Mouse (Mus musculus) cerebellum, postnatal 10 days (tissue): ENCODE measurements around the gene Cipc.

Experiments
- DNase-seq, 2 experiments: peaks; one replicate each; pipeline ENCODE4 v3.0.0; 2021; ENCODE audit warnings: mixed read lengths in 2 of 2

Gene Cipc

DNA sequence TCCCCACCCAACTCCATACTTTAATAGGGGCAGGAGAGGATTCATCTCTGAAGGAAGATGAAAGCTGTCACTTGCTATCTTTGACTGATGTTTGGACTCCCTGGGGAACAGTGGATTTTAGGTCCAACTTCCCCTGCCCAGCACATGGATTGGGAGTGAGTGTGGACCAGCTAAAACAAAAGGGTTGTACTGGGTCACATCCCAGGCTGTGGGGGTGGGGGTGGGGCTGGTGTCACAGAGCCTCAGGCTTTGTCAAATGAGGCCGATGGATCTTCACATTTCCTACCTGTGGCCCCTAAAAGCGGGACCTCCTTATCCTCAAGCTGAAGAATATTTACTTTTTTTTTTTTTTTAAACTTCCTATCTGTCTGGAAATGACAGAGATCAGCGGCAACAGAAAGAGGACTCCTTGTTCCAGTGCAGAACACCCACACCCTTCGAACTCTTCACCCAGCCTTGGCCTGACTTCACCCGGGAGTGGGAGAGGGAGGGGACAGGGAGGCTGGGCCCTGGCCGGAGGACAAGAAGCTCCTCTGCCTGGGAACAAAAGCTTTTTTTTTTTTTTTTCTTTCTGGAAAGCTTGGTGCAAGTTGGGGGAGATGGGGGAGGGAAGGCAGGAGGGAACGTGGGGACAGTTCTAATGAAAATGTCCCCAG, 14.8 kb upstream of the Cipc start:
- DNase-seq = peak in 1 of 2 experiments; percentile 54

DNA sequence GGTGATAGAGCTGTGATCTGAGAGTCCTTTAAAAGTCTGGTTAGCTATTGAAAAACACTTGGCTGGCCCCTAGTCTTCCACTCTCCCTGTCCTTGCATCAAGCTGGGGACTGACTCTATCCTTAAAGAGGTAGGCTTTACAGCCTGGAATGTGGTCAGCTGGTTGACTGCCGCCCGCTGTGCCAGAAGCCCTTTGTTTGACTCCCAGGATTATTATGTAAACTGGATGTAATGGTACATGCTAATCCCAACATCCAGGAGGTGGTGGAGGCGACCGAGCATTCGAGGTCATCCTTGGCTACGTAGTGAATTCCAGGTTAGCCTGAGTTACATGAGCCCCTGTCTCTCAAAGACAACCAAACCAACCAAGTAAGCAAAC, 14.3 kb upstream of the Cipc start:
- peak in 1 of 2 experiments; percentile 26 for DNase-seq

DNA sequence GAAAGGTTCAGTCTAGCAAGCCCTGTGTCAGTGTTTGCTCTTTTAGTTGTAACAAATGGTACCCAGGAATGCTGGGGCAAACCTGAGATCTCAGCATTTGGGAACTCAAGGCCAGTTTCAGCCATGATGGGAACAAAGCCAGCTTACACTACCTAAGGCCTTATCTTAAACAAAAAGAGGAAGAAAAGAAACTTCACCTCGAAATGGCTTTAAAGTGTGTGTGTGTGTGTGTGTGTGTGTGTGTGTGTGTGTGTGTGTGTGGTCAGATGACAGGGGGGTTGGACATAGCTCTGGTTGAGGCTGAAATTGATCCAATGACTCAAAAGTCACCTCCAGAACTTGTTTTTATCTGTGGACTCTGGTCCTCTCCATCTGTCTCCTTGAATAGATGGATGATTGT, 12.1 kb upstream of the Cipc start:
- DNase-seq = no peak

DNA sequence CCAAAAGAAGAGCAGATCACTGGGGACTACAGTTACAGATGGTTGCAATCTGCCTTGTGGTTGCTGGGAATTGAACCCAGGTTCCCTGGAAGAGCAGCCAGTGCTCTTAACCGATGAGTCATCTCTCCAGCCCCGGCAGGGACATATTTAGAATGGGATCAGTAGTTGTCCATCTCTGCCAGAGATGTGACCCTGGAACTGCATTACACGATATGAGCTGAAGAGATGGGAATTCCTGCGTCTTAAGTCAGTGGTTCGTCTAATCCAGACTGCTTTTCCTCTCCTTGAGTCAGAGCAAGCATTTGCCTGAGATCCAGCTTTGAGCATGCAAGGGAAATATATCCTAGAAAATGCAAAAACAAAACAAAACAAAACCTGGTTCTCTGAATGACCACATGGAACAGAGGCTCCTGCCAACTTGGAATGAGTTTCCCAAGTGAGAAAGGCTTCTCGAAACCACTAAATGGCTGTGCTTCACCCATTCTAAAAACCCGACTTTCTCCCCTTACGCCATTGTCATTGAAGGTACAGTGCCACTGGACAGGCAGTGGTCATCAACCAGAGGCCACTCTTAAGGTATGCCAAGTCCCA, 11.1 kb upstream of the Cipc start:
- no peak for DNase-seq

DNA sequence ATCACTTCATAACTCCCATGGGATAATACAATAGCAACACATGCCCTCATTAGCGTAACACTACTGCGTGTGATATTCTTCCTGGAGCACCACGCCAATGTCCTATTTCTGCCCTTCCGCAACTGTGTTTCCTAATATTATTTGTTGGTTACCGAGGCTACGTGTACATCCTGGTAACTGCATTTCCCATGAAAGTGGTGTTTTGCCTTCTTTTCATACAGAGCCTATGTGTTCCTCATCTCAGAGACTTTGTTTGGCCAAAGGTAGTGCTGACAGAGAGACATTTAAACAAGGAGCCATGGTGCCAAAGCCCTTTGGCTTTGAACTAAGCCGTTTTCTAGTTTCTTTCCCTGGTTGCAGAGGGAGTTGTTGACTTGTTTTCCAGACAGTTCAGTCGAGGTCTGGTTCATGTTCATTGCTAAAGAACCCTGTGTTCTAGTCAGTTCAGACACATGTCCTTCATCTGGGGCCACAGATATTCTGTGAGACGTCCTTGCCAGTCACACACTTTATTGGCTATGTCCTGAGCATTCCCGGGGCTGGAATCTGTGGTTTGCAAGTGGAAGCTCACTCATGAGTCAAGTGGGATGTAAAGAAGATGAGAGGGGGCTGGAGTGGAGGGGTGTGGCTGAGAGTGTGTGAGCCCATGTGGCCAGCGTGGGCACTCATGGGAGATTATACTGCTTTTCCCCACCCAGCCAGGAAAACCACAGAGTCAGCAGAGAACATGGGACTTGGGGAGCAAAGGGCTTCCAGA, 10.1 kb upstream of the Cipc start:
- no peak for DNase-seq

DNA sequence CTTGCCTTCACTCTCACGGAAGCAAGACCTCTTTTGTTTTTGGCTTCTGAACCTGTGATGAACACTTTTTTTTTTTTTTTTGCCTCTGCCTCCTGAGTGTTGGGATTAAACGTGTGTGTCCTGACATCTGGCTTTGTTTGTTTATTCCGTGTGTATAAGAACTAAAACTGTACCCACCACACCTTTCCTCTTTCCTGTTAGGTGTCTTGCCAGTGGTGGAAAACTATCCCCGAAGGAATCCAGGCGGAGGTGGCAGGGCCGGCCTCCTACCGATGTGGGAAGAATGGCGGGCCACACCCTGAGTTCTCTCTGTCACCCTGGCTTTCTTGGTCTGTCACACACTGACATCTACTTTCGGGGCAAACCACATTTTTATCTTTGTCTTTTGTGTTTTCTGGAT, 8.3 kb upstream of the Cipc start:
- no peak for DNase-seq

DNA sequence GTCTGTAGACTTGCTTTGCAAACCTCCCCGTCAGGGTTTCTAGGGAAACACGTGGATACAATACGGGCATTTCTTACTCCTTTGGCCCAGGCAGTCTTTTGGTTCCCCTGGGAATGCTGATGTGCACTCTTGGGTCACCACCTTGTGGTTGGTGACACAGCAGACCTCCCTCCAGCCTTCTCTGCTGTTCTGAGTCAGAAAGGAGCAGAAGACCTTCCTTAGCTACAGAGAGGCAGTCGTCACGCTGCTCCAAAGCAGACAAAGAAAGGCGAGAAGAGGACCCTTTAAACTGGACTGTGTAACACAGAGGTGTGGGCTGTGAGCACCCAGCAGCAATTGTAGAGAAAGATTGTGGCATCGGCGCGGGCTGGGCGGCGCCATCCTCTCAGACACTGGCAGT, 5.7 kb upstream of the Cipc start:
- peak; percentile 22 to 32 for DNase-seq

DNA sequence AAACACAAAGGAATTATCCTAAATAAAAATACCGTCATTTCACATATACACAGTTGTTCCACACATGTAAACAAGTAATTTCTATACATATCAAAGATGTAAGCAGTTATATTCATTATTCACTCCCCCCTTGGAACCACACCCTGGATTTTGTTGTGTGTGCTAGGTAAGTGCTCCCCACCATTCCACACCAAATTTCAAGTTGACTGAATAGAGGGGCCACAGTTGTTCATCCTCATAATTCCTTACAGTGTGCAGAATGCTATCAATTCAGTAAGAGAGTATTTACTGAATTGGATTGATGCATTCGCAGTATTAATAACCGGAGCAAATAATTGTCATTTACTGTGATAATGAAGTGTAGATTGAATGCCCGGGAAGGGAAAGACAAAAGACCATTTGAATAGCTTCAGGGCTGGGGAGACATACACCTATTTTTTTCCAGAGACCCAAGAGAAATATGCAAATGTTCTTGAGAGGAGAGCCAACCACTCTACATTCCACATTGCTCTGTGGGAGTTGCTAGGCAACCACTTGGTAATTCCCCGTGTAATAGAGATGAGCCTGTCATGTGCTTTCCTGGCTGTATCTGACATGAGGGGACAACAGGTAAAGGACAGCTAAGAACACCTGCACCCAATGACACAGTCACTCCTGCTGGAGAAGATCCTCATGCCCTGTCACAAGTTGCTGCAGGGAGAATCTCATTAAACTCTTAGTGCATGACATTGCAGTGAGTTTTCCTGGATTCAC, 4.9 kb upstream of the Cipc start:
- peak; percentile 52 to 56 for DNase-seq

DNA sequence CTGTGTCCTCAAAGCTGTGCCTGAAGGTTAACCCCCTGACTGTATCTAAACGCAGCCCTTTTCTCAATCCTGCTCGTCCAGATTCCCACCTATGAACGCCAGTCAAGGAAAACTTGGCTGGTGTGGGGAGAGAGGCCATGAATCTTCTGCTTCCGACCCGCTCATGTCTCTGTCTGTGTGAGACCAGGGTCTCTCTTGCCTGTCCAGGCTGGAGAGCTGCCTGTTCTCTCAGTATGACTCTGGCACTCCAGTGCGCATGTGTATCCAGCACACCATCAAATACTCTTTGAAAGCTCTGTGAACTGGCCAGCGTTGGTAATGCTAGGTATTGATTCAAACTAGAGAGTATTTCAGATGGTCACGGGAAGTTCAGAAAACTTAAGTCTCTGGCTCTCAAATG, 3.4 kb upstream of the Cipc start:
- peak; percentile 77 to 83 for DNase-seq

DNA sequence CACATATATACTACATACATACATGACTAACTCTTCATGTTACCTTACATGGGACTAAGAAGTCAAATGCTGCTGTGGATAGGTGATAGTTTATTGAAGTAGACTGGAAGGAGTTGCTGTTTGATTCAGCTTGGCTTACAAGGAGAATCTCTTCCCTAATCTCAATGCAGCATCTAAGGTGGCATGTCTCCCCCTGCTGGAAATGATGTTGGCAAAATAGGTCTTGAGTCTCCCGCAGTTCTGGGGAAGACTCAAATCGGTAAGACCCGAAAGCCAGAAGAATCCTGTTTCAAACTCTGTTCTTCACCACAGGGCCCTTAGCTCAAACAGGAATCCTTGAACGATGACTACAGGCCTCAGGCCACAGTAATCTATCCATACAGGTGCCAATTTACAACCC, 1.7 kb upstream of the Cipc start:
- DNase-seq = peak; percentile 87 to 89

DNA sequence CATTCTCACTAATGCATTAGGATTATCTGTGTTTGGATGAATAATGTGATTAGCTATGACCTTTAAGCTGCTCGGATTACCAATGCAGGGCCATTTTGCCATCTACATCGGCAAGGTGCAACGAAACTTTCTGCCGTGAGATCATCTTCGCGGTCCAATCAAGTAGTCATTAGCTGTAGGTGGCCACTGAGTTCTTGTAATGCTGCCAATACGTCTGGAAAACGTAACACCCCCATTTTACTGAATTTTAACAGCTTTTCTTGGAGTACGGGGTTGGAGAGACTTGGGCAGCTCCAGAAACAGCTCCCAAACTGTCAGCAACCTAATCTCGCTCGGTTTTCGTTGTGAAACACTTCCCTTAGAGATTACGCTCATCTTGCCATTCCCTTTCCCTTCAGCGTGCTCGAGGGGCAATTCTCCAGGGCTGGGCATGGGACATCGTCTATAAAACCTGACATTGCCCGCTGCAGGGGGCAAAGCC, 502 bp upstream of the Cipc start:
- peak; percentile 67 to 77 for DNase-seq

DNA sequence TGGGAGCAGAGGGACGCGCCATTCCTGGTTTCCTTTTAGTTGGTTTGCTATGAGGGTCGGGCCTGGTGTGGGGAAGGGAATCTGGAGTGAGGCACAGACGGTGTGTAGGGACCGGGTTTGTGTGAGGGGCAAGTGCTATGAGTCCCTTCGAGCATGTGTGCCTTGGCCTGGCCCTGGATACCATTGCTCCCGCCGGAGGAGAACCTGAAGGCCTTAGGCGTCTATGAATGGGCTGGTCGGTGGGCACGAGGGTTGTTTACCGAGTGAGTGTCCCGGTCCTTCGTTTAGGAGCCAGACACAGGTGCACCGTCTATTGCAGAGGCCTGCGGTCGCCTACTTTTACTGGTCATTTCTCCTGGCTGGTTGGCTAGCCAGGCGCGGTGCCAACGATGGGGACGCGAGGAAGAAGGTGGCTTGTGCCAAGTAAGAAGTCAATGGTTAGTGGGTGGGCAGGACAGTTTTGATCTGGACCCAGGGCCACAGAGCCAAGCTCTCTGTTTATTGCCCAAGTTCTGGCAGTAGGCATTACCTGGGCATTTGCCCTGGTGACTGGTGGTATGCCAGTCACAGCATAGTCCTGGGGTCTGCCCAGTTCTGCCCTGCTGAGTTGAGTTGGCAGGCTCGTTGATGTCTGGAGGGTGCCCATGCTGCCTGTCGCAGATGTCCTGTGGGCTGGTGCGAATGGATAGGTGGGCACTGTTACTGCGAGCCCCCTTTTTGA, 998 bp downstream of the Cipc start:
- peak; percentile 98 for DNase-seq

DNA sequence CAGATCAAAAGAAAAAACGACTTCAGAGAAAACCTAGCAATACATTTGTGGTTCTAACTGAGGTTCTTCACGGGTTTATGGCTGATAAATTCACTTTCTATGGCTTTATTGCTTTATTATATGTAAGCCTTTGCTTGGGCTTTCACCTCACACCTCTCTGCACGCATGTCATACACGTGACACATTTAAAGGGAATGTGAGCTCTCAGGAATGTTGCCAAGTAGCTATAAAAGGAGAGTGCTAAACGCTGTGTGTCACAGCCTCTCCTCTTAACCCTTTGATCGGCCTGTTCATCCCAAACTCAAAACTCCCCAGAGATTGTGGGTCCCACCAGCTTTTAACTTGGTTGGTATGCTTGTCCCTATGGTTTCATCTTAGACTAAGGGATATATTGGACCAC, 1.8 kb downstream of the Cipc start:
- DNase-seq = peak in 1 of 2 experiments; percentile 78

DNA sequence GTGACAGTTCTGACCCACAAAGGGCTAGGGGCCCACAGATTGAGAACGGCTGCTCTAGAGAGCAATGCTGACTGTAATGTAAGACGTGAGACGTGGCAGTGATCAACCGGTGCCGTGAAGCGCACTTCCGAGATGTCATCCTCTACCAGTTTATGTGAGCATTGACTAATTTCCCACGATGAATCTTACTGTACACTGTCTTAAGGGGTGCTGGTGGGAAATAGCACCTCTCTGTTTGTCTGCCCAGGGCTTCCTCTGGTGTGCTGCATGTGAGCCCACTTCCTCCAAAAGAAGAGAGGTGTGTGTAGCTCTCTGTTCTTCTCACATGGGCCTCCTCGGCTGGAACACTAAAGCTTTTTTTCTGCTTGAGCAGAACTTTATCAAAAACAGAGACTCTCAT, 2.7 kb downstream of the Cipc start:
- no peak for DNase-seq

DNA sequence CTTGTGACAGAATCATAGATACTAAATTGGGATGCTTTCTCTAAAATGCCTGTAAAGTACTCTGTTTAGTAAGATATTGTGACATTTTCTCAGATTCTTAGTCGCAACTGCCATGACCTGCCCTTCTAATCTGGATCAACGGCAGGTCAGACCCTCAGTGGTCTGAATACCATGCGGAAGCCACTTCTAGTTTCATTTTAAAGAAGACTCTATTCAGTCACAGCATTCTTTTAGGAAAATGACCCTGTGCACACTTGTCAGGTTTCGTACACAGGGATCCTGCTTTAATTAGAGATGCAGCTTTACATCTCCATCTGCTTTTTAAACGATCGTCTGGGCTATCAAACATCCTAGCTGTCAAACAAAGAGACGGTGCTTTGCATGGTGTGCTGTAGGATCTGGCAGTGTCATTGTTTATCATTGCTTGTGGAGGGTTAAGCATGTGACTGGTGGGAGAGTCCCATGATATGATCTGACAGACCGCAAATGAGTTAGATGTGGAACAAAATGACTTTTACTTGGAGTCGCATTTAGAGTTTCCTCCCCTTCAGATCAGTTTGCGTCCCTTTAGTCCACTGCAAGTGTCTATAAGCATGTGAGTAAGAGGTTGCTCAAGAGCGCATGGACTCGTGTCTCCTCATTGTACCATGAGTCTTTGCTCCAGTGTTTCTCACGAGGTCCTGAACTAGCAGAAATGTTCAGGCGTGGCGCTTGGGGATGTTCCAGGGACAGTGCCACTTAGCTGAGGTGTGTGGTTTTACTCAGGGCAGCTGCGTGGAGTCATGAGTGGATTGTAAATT, 3.5 kb downstream of the Cipc start:
- peak in 1 of 2 experiments; percentile 34 for DNase-seq

DNA sequence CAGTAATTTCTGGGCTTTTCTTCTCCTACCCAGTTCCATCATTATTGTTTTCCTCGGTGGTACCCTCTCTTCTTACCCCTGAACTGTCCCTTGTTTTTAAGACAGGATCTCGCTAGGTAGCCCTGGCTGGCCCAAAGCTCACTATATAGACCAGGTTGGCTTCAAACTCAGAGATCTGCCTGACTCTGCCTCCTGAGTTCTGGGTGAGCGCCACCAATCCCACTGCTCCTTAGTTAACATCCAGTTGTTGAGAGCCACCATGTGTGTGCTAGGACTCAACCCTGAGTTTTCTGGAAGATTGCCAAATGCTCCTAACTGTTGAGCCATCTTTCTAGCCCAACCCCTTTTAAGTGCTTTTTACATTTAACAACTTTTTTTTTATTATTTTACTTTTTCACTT, 4.1 kb downstream of the Cipc start:
- no peak for DNase-seq

DNA sequence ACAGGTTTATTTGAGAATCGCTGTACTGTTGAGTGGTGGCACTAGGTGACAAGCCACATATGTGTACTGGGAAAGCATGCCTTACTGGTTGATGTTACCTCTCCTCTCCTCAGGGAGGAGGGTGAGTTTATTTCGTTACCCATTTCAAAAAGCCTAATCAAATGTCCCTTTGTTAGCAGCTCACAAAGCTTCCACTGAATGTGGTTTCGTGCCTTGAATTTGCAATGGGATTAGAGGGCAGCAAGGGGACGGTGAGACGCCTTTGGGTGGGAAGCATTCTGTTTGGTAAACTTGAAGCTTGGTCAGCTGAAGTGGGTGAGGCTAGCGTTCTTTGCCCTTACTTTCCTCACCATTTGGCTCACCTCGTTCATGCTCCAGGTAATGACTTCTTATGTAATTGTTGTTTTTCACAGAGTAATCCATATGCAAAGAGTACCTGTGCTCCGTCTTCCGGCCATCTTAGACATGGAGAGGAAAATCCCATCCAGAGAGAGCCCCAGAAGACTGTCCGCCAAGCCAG, 5.5 kb downstream of the Cipc start:
- no peak for DNase-seq

DNA sequence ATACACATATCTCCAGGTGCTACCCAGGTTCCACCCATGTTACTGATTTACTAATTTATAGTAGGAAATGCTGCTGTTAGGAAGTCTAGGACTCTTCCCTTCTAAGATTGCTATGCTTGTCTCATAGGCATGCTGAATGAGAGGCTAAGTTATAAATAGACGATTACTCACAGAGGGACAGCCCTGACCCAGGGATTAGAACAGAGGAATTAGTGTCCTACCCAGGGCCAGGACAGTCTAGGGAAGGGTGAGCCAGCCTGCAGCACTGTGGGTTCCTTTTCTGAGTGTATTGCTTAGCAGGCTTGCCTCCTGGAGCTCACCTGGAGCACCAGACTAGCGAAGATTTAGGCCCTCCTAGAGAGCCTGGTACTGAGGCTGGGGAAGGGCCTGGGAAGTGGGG, 9.1 kb downstream of the Cipc start:
- DNase-seq = no peak

DNA sequence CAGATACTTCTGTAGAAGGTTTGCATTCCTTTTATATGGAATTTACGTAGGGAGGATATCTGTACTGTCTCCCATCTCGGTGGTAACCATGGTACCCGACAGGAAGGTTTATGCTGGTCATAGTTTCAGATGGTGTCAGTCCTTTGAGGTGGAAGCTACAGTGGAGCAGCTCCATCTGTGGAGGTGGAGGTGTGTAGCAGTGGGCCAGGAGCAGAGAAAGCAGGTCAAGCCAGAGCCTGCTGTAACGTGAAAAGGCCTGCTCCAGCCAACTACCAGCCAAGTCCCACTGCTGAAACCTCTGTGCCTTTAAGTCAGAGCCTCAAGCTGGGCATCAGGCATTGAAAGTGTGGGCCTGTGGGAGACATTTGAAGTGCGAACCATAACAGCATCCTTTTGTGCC, 11.7 kb downstream of the Cipc start:
- DNase-seq = no peak

DNA sequence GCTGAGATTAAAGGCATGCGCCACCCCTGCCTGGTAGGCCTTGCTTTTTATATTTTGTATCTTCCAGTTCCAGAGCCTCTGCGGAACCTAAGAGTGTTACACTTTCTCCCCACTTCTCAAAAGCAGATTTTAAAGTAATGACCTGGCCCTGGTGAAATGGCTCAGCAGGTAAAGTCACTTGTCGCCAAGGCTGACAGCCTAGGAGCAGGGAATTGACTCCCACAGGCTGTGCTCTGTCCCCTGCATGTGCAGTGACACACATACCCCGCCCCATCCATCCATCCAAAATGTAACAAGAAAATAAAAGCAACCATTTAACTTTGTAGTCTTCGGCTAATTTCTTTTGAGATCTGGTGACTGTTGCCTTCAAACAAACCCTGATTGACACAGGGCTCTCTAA, 12.8 kb downstream of the Cipc start:
- DNase-seq = peak; percentile 43 to 45

DNA sequence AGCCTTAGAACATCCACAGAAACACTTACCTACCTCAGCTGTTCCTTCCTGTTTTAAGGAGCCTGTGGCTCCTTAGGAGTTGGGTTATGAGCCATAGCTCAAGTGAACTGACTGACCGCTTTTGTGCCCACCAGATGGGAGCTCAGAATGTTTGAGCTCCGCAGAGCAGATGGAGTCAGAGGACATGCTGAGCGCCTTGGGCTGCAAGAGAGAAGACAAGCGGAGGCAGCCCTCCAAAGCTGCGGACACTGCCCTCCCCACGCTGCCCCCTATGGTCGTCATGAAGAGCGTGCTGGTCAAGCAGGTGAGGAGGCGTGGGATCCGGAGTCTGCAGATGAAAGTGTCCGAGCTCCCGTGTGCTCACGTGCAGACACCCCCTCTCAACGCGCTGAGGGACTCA, 13.3 kb downstream of the Cipc start:
- peak; percentile 91 to 96 for DNase-seq
